Mouse (Mus musculus): ENCODE results near the gene Cdipt.

DNA sequence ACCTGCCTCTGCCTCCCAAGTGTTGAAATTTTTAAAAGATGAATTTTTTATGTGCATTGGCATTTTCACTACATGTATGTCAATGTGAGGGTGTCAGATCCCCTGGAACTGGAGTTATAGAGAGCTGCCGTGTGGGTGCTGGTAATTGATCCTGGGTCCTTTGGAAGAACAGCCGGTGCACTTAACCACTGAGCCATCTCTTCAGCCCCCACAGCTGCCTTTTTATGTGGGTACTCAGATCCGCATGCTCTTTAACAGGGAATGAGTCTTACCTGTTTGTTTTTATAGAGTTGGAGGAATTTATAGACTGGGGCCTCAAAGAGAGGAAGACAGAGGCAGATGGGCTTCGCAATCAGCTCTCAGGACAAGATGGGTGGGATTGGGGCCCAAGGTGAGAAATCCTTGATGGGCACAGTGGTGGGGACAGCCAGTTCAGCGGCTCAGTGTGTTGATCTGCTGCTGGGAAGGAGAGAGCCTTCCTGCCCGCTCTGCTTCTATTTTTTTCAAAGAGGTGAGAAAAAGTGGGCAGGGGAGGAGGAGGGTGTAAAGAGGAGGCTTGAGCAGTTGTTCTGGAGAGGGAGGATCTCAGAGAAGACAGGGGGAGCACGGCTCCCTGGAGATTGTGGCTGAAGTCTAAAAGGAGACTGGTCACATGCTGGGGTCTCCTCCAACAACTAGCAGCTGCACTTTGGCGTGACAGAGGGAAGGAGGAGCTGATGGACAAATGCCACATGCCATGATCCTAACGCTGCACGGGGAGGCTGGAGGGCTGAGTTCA is 9.1 kb downstream of the Cdipt start:
- TF ChIP-seq CTCF (IDR thresholded peaks at IDR 0.05; ENCODE audit: extremely low read depth, insufficient read depth, insufficient read length, insufficient replicate concordance) (no peak), POLR2A (IDR thresholded peaks at IDR 0.05; ENCODE audit: low read depth, low read length) (no peak)
